Mouse (Mus musculus): ENCODE results near the gene Insl3.

DNA sequence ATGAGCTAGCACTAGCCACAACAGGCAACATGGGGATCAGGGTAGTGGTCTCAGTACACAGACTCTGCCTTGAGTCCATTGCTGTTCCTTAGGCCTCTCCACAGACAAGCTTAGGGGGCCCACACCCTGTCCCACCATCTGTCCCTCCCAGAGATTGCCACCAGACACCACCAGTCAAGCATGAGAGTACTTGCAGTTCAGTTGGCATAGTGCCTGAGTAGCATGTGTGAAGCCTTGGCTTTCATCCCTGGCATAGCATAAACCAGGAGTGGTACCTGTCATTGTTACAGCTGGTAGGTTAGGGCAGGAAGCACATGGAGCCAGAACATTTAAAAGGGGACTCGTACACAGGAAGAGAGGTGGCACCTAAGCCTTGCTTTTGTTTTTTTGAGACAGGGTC, 29.3 kb upstream of the Insl3 start:
- TF ChIP-seq CTCF (IDR thresholded peaks at IDR 0.05; ENCODE audit: low read depth, low read length) (no peak), POLR2A (IDR thresholded peaks at IDR 0.05; ENCODE audit: extremely low read depth, insufficient read depth, low read length) (no peak)
